Mouse (Mus musculus) heart, embryonic 13.5 days (tissue): ENCODE measurements around the gene Fbxo9. TPM values are rescaled to one million over a fixed set of nuclear protein-coding genes. Genes with fewer than 3 reads are reported as not detected.

Experiments
- ATAC-seq: fragments of 200-750 bp; cut with Nextera tagmentation; 2 replicates; pipeline ENCODE4 v1.8.0; 2017; ENCODE audit warnings: moderate TSS enrichment; ENCODE audit not compliant: insufficient number of reproducible peaks, low FRiP score, low TSS enrichment; ENCODE audit errors: extremely low read depth
- H3K27ac ChIP-seq: fragments of 300-500 bp; sonication (generic); replicated peaks from 2 replicates; pipeline ENCODE4 v1.5.1; 2015; ENCODE audit warnings: moderate library complexity, mild to moderate bottlenecking, inconsistent platforms
- H3K27me3 ChIP-seq: fragments of 300-500 bp; sonication (generic); replicated peaks from 2 replicates; pipeline ENCODE4 v1.6.1; 2015; ENCODE audit warnings: mild to moderate bottlenecking, inconsistent platforms
- H3K36me3 ChIP-seq: fragments of 300-500 bp; sonication (generic); 2 replicates; pipeline ENCODE4 v1.6.1; 2015; ENCODE audit warnings: mild to moderate bottlenecking, inconsistent platforms
- H3K4me1 ChIP-seq: fragments of 300-500 bp; sonication (generic); 2 replicates; pipeline ENCODE4 v1.6.1; 2015; ENCODE audit warnings: inconsistent platforms
- H3K4me2 ChIP-seq: fragments of 300-500 bp; sonication (generic); 2 replicates; pipeline ENCODE4 v1.6.1; 2015; ENCODE audit warnings: inconsistent platforms, mild to moderate bottlenecking, moderate library complexity
- H3K4me3 ChIP-seq: fragments of 300-500 bp; sonication (generic); 2 replicates; pipeline ENCODE4 v1.5.1; 2015; ENCODE audit warnings: moderate library complexity, mild to moderate bottlenecking, inconsistent platforms
- H3K9ac ChIP-seq: fragments of 300-500 bp; sonication (generic); 2 replicates; pipeline ENCODE4 v1.6.1; 2015; ENCODE audit warnings: inconsistent platforms, mild to moderate bottlenecking, moderate library complexity
- H3K9me3 ChIP-seq: fragments of 300-500 bp; sonication (generic); 2 replicates; pipeline ENCODE4 v1.6.1; 2016; ENCODE audit warnings: inconsistent platforms
- WGBS: fragments of 180-500 bp; shearing (Covaris S2); methylation state at CpG from one replicate; pipeline ENCODE4 v1.1.7; 2015; ENCODE audit warnings: mixed read lengths; 5-methylcytosine and 5-hydroxymethylcytosine counted together
- polyA plus RNA-seq: library from polyadenylated mRNA; unstranded; fragments of >200 nt; fragmentation: Nextera tagmentation; extraction: Ambion mirVana; gene quantifications from 2 replicates; pipeline ENCODE4 v1.2.1, GENCODE M21; 2015

Fbxo9 gene
- polyA plus RNA-seq, 1 experiment from 2014 or later: 39.7 TPM

- Histone ChIP-seq H3K9ac (no peak overlapping the region), H3K4me3 (no peak overlapping the region), H3K27ac (no peak overlapping the region), H3K36me3 (peaks cover 21% of the 10 kb centered on the region), H3K4me1 (peaks cover 48% of the 10 kb centered on the region), H3K27me3 (no peaks in the 10 kb centered on the region), H3K9me3 (no peaks in the 10 kb centered on the region), H3K4me2 (no peak overlapping the region)
- WGBS: 68% methylated on average over 6 of the region's 6 CpGs
- ATAC-seq: no peak
These were observed 17.1 kb upstream of the Fbxo9 start for GRCm38 (mm10) chr9:78126007-78126406.

- ATAC-seq: no peak
- no peak overlapping the region for H3K27ac ChIP-seq
- H3K9ac ChIP-seq: no peak overlapping the region
- H3K27me3 ChIP-seq: no peaks in the 10 kb centered on the region
- H3K4me3 ChIP-seq: no peak overlapping the region
- H3K9me3 ChIP-seq: no peaks in the 10 kb centered on the region
- H3K4me1 ChIP-seq: peaks cover 51% of the 10 kb centered on the region
- 87% methylated on average over 6 of the region's 6 CpGs for WGBS
- H3K36me3 ChIP-seq: peaks cover 16% of the 10 kb centered on the region
- no peak overlapping the region for H3K4me2 ChIP-seq
These were observed 15.4 kb upstream of the Fbxo9 start for GRCm38 (mm10) chr9:78124297-78124696.

GRCm38 (mm10) chr9:78122939-78123712 is 14.3 kb upstream of the Fbxo9 start:
- H3K27ac ChIP-seq: no peak overlapping the region
- H3K4me2 ChIP-seq: no peak overlapping the region
- H3K4me3 ChIP-seq: no peak overlapping the region
- H3K4me1 ChIP-seq: peaks cover 49% of the 10 kb centered on the region
- H3K36me3 ChIP-seq: peaks cover 27% of the 10 kb centered on the region
- WGBS: 69% methylated on average over 7 of the region's 7 CpGs
- no peak overlapping the region for H3K9ac ChIP-seq
- no peaks in the 10 kb centered on the region for H3K9me3 ChIP-seq
- no peaks in the 10 kb centered on the region for H3K27me3 ChIP-seq
- no peak for ATAC-seq

GRCm38 (mm10) chr9:78121985-78122384 is 13.1 kb upstream of the Fbxo9 start:
- 57% methylated on average over 6 of the region's 6 CpGs for WGBS
- H3K9me3 ChIP-seq: no peaks in the 10 kb centered on the region
- peak overlapping the region; percentile 23 for H3K4me2 ChIP-seq
- peaks cover 25% of the 10 kb centered on the region for H3K36me3 ChIP-seq
- no peaks in the 10 kb centered on the region for H3K27me3 ChIP-seq
- H3K27ac ChIP-seq: peak overlapping the region; percentile 68
- H3K4me1 ChIP-seq: peaks cover 59% of the 10 kb centered on the region
- H3K4me3 ChIP-seq: no peak overlapping the region
- H3K9ac ChIP-seq: 0 out of 2 replicates have a peak overlapping the region, but pooled peaks have one; percentile 25
- ATAC-seq: no peak

- no peak overlapping the region for H3K9ac ChIP-seq
- 70% methylated on average over 8 of the region's 8 CpGs for WGBS
These were observed 12.5 kb upstream of the Fbxo9 start for GRCm38 (mm10) chr9:78121358-78121757.

GRCm38 (mm10) chr9:78117690-78118089 is 8.8 kb upstream of the Fbxo9 start:
- no peak overlapping the region for H3K4me3 ChIP-seq
- H3K27ac ChIP-seq: no peak overlapping the region
- ATAC-seq: no peak
- H3K36me3 ChIP-seq: peaks cover 24% of the 10 kb centered on the region
- WGBS: 56% methylated on average over 2 of the region's 2 CpGs
- H3K9me3 ChIP-seq: no peaks in the 10 kb centered on the region
- H3K4me2 ChIP-seq: no peak overlapping the region
- H3K27me3 ChIP-seq: no peaks in the 10 kb centered on the region
- peaks cover 55% of the 10 kb centered on the region for H3K4me1 ChIP-seq
- no peak overlapping the region for H3K9ac ChIP-seq

More at GRCm38 (mm10) chr9:78121358-78121757, 12.5 kb upstream of the Fbxo9 start:
- Histone ChIP-seq H3K9me3 (no peaks in the 10 kb centered on the region), H3K4me3 (no peak overlapping the region), H3K27ac (peak overlapping the region; percentile 68), H3K27me3 (no peaks in the 10 kb centered on the region), H3K36me3 (peaks cover 29% of the 10 kb centered on the region), H3K4me1 (peaks cover 53% of the 10 kb centered on the region), H3K4me2 (peak overlapping the region; percentile 23)
- no peak for ATAC-seq

GRCm38 (mm10) chr9:78115746-78116145 is 6.9 kb upstream of the Fbxo9 start:
- Histone ChIP-seq H3K4me2 (no peak overlapping the region), H3K27me3 (no peaks in the 10 kb centered on the region), H3K27ac (no peak overlapping the region), H3K4me3 (no peak overlapping the region), H3K36me3 (peaks cover 20% of the 10 kb centered on the region), H3K9me3 (no peaks in the 10 kb centered on the region), H3K4me1 (peaks cover 39% of the 10 kb centered on the region), H3K9ac (no peak overlapping the region)
- ATAC-seq: no peak
- WGBS: 79% methylated on average over 9 of the region's 9 CpGs

GRCm38 (mm10) chr9:78113538-78113885 is 4.6 kb upstream of the Fbxo9 start:
- no peak for ATAC-seq
- H3K4me1 ChIP-seq: peaks cover 48% of the 10 kb centered on the region
- 1% methylated on average over 14 of the region's 14 CpGs for WGBS

GRCm38 (mm10) chr9:78112770-78113537 is 4.1 kb upstream of the Fbxo9 start:
- H3K4me2 ChIP-seq: peak overlapping the region; percentile 75
- no peaks in the 10 kb centered on the region for H3K27me3 ChIP-seq
- H3K36me3 ChIP-seq: 0 out of 2 replicates have a peak, but pooled peaks cover 8% of the 10 kb centered on the region
- peak overlapping the region; percentile 90 for H3K9ac ChIP-seq
- peak overlapping the region; percentile 76 for H3K4me3 ChIP-seq
- H3K9me3 ChIP-seq: no peaks in the 10 kb centered on the region
- peaks cover 47% of the 10 kb centered on the region for H3K4me1 ChIP-seq
- peak; percentile 67 for ATAC-seq
- 2% methylated on average over 47 of the region's 47 CpGs for WGBS
- peak overlapping the region; percentile 94 for H3K27ac ChIP-seq

More at GRCm38 (mm10) chr9:78113538-78113885, 4.6 kb upstream of the Fbxo9 start:
- peak overlapping the region; percentile 76 for H3K4me3 ChIP-seq
- peak overlapping the region; percentile 75 for H3K4me2 ChIP-seq
- H3K36me3 ChIP-seq: peaks cover 12% of the 10 kb centered on the region; the same call in 1 of the 2 replicates
- H3K27ac ChIP-seq: peak overlapping the region; percentile 94
- no peaks in the 10 kb centered on the region for H3K27me3 ChIP-seq
- H3K9me3 ChIP-seq: no peaks in the 10 kb centered on the region
- H3K9ac ChIP-seq: peak overlapping the region; percentile 90

- Histone ChIP-seq H3K9me3 (no peaks in the 10 kb centered on the region), H3K4me3 (no peak overlapping the region), H3K36me3 (peaks cover 8% of the 10 kb centered on the region), H3K27ac (no peak overlapping the region), H3K27me3 (no peaks in the 10 kb centered on the region), H3K4me1 (peaks cover 49% of the 10 kb centered on the region), H3K9ac (no peak overlapping the region), H3K4me2 (no peak overlapping the region)
- WGBS: 76% methylated on average over 2 of the region's 2 CpGs
- no peak for ATAC-seq
These were observed 2.6 kb upstream of the Fbxo9 start for GRCm38 (mm10) chr9:78111456-78111855.

GRCm38 (mm10) chr9:78109656-78110055 is 791 bp upstream of the Fbxo9 start:
- no peaks in the 10 kb centered on the region for H3K27me3 ChIP-seq
- H3K9ac ChIP-seq: peak overlapping the region; percentile 82
- no peak for ATAC-seq
- peak overlapping the region; percentile 99 for H3K4me3 ChIP-seq
- no peaks in the 10 kb centered on the region for H3K9me3 ChIP-seq
- peak overlapping the region; percentile 82 for H3K4me2 ChIP-seq
- peak overlapping the region; percentile 67; the same call in 1 of the 2 replicates for H3K27ac ChIP-seq
- peaks cover 48% of the 10 kb centered on the region for H3K4me1 ChIP-seq
- H3K36me3 ChIP-seq: peaks cover 16% of the 10 kb centered on the region
- WGBS: 38% methylated on average over 5 of the region's 5 CpGs
